Mouse (Mus musculus) myocyte (in vitro differentiated cells): ENCODE data around the gene Mon2. TPM values are rescaled to one million over a fixed set of nuclear protein-coding genes. Genes with fewer than 3 reads are reported as not detected.

ENCODE experiments used
- H3K27me3 ChIP-seq: one replicate; pipeline ENCODE4 v1.6.1; 2011; ENCODE audit not compliant: control insufficient read depth, insufficient read depth, insufficient read length
- H3K36me3 ChIP-seq: one replicate; pipeline ENCODE4 v1.6.1; 2011; ENCODE audit not compliant: control insufficient read depth, insufficient read depth
- H3K4me2 ChIP-seq: one replicate; pipeline ENCODE4 v1.6.1; 2011; ENCODE audit warnings: low read depth, control low read depth
- H3K4me3 ChIP-seq: one replicate; pipeline ENCODE4 v1.5.1; 2011; ENCODE audit warnings: mild to moderate bottlenecking, control low read depth, moderate library complexity
- H3K79me2 ChIP-seq: one replicate; pipeline ENCODE4 v1.6.1; 2011; ENCODE audit not compliant: control insufficient read depth, insufficient read depth
- H3ac ChIP-seq: one replicate; pipeline ENCODE4 v1.6.1; 2011; ENCODE audit not compliant: control insufficient read depth, insufficient read length
- CEBPB ChIP-seq: IDR thresholded peaks from 2 replicates; pipeline ENCODE4 v1.6.1; 2011; ENCODE audit warnings: mild to moderate bottlenecking, moderate library complexity; ENCODE audit not compliant: poor library complexity, insufficient read depth, severe bottlenecking
- E2F4 ChIP-seq: IDR thresholded peaks from one replicate; pipeline ENCODE4 v1.6.1; 2011; ENCODE audit warnings: mild to moderate bottlenecking, control low read depth, moderate library complexity; ENCODE audit not compliant: insufficient read depth
- MAX ChIP-seq: IDR thresholded peaks from one replicate; pipeline ENCODE4 v1.6.1; 2011; ENCODE audit warnings: low read depth, mild to moderate bottlenecking, control low read depth
- MYOD1 ChIP-seq, 3 experiments: IDR thresholded peaks; one replicate each; pipeline ENCODE4 v1.6.1; 2011; ENCODE audit warnings: control low read depth in 2 of 3, low read depth in 2 of 3, mild to moderate bottlenecking in 2 of 3, moderate library complexity in 1 of 3; ENCODE audit not compliant: insufficient read length in 2 of 3, control insufficient read depth in 1 of 3
- MYOG ChIP-seq, 3 experiments: IDR thresholded peaks; one replicate each; pipeline ENCODE4 v1.6.1; 2011; ENCODE audit warnings: control low read depth in 2 of 3, low read depth in 2 of 3, mild to moderate bottlenecking in 2 of 3; ENCODE audit not compliant: insufficient read length in 2 of 3, control insufficient read depth in 1 of 3, insufficient read depth in 1 of 3
- POLR2A ChIP-seq: IDR thresholded peaks from one replicate; pipeline ENCODE4 v1.6.1; 2011; ENCODE audit warnings: low read depth, mild to moderate bottlenecking, control low read depth, moderate library complexity; ENCODE audit not compliant: insufficient read length
- POLR2AphosphoS2 ChIP-seq: IDR thresholded peaks from one replicate; pipeline ENCODE4 v1.6.1; 2011; ENCODE audit warnings: low read depth, control low read depth; ENCODE audit not compliant: insufficient read length
- REST ChIP-seq: IDR thresholded peaks from one replicate; pipeline ENCODE4 v1.6.1; 2011; ENCODE audit warnings: mild to moderate bottlenecking, control low read depth, moderate library complexity; ENCODE audit not compliant: insufficient read depth, insufficient read length
- SRF ChIP-seq: IDR thresholded peaks from one replicate; pipeline ENCODE4 v1.6.1; 2011; ENCODE audit warnings: low read depth; ENCODE audit not compliant: control insufficient read depth, insufficient read length
- TCF12 ChIP-seq: IDR thresholded peaks from one replicate; pipeline ENCODE4 v1.6.1; 2011; ENCODE audit warnings: mild to moderate bottlenecking, control low read depth; ENCODE audit not compliant: poor library complexity, insufficient read depth, severe bottlenecking
- TCF3 ChIP-seq: IDR thresholded peaks from one replicate; pipeline ENCODE4 v1.6.1; 2011; ENCODE audit warnings: low read depth, control low read depth; ENCODE audit not compliant: insufficient read length
- USF1 ChIP-seq: IDR thresholded peaks from one replicate; pipeline ENCODE4 v1.6.1; 2011; ENCODE audit warnings: low read depth, mild to moderate bottlenecking, control low read depth, moderate library complexity
- polyA plus RNA-seq: library from polyadenylated mRNA; unstranded; fragments of >200 nt; fragmentation: generic; extraction: Trizol; gene quantifications from one replicate; pipeline ENCODE4 v1.2.1, GENCODE M21; 2012; ENCODE audit warnings: missing spikeins

Gene Mon2
- polyA plus RNA-seq, 1 experiment, result 31.0 TPM

DNA sequence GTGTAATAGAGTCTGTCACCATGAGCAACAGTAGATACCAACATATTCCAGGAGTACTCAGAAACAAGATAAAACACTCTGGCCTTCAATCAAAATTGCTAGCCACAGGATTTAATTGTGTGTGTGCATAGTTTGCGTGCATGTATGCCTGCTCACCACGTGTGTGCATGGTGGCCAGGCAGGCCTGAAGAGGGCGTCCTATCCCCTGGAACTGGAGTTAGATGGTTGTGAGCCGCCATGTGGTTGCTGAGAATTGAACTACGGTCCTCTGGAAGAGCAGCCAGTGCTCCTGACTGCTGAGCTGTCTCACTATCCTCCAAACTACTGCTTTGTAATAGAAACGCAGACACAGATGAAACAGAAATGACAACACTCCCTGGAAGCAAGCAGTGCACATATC lies 85.7 kb downstream of the Mon2 start:
- Histone ChIP-seq H3K79me2 (no peaks in the 10 kb centered on the region), H3K4me2 (peak overlapping the region; percentile 32), H3ac (no peak overlapping the region), H3K4me3 (no peak overlapping the region), H3K36me3 (peaks cover 16% of the 10 kb centered on the region), H3K27me3 (no peaks in the 10 kb centered on the region)
- no peak for TF ChIP-seq E2F4
- TF ChIP-seq TCF12, result no peak
- TF ChIP-seq POLR2AphosphoS2, result no peak
- no peak for TF ChIP-seq CEBPB
- no peak for TF ChIP-seq POLR2A
- TF ChIP-seq SRF, result no peak
- TF ChIP-seq TCF3, result no peak
- no peak for TF ChIP-seq REST
- TF ChIP-seq USF1, result no peak
- no peak for TF ChIP-seq MAX
- no peak for TF ChIP-seq MYOG (IDR thresholded peaks at IDR 0.05; ENCODE audit: control insufficient read depth in 1 of 3, insufficient read depth in 1 of 3, insufficient read length in 2 of 3, low read depth in 2 of 3)
- no peak for TF ChIP-seq MYOD1 (IDR thresholded peaks at IDR 0.05; ENCODE audit: control insufficient read depth in 1 of 3, insufficient read length in 2 of 3, low read depth in 2 of 3)

DNA sequence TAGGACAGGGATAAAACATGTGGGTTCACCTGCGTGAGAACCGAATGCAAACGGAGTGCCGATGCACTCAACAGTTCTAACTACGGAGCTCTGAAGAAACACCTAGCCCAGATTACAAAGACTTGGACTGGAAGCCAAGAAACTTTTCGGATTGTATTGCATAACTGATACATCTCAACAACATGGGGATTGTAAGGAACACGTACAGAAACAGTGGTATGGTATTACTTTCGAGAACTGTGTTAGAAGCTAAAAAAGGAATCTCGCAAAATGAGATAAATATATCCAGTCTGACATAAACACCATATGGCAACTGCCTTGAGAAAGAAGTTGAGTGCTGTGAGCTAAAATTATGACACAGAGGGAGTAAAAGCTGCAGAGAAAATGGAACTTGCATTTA lies 86.4 kb downstream of the Mon2 start:
- Histone ChIP-seq H3K36me3 (peaks cover 12% of the 10 kb centered on the region), H3K4me3 (no peak overlapping the region), H3ac (no peak overlapping the region), H3K4me2 (no peak overlapping the region), H3K27me3 (no peaks in the 10 kb centered on the region), H3K79me2 (peaks cover 3% of the 10 kb centered on the region)
- TF ChIP-seq CEBPB (no peak), MYOD1 (IDR thresholded peaks at IDR 0.05; ENCODE audit: control insufficient read depth in 1 of 3, insufficient read length in 2 of 3, low read depth in 2 of 3) (no peak), TCF3 (no peak), REST (no peak), MYOG (IDR thresholded peaks at IDR 0.05; ENCODE audit: control insufficient read depth in 1 of 3, insufficient read depth in 1 of 3, insufficient read length in 2 of 3, low read depth in 2 of 3) (no peak), POLR2A (no peak), TCF12 (no peak), USF1 (no peak)

GRCm38 (mm10) chr10:122988372-122988771 lies 87.9 kb downstream of the Mon2 start:
- no peak overlapping the region for H3ac ChIP-seq
- peaks cover 18% of the 10 kb centered on the region for H3K79me2 ChIP-seq
- no peak overlapping the region for H3K4me3 ChIP-seq
- TF ChIP-seq USF1 (peak; percentile 85), TCF3 (no peak)
- peak overlapping the region; percentile 76 for H3K4me2 ChIP-seq
- H3K36me3 ChIP-seq, result peaks cover 4% of the 10 kb centered on the region
- no peaks in the 10 kb centered on the region for H3K27me3 ChIP-seq

DNA sequence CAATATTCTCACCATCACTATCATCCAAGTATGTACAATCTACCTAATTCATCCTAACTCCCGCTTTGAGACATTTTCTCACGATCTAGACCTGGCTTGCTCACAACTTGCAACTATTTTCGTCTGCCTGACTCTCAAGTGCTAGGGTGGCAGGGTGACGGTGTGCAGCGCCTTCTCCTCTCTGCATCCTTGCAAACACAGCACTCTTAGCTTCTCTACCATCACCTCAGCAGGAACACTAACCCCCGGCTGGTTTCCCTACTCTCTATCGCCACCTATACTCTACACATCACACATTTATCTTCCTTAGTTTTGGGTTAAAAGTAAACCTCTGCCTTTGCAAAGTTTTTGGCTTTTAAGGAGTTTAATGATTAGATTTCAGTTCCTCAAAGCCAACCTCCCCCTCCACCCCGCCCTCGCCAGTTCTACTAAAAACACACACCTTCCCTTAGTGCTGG lies 88.6 kb downstream of the Mon2 start:
- H3K4me3 ChIP-seq, result no peak overlapping the region
- H3K36me3 ChIP-seq, result peaks cover 4% of the 10 kb centered on the region

More for the DNA sequence above, 88.6 kb downstream of the Mon2 start:
- Histone ChIP-seq H3K4me2 (peak overlapping the region; percentile 76), H3K79me2 (peaks cover 25% of the 10 kb centered on the region), H3ac (no peak overlapping the region), H3K27me3 (no peaks in the 10 kb centered on the region)
- TF ChIP-seq SRF (no peak), POLR2A (peak; percentile 13), MAX (no peak), USF1 (no peak), TCF12 (no peak), E2F4 (no peak), TCF3 (no peak), POLR2AphosphoS2 (peak; percentile 54), MYOG (IDR thresholded peaks at IDR 0.05; ENCODE audit: control insufficient read depth in 1 of 3, insufficient read depth in 1 of 3, insufficient read length in 2 of 3, low read depth in 2 of 3) (no peak), CEBPB (no peak), MYOD1 (IDR thresholded peaks at IDR 0.05; ENCODE audit: control insufficient read depth in 1 of 3, insufficient read length in 2 of 3, low read depth in 2 of 3) (no peak), REST (no peak)
